Mouse (Mus musculus) erythroid progenitor cell, adult 5-6 weeks (primary cell): ENCODE results near the gene Tiam1. TPM values are rescaled to one million over a fixed set of nuclear protein-coding genes. Genes with fewer than 3 reads are reported as not detected.

Experiments used
- ATAC-seq: replicated peaks from 2 replicates; pipeline ENCODE4 v1.8.0; 2016; ENCODE audit warnings: moderate number of reproducible peaks, mild to moderate bottlenecking, moderate TSS enrichment, inconsistent platforms; ENCODE audit not compliant: poor library complexity, low FRiP score, severe bottlenecking
- total RNA-seq, 2 experiments: library from RNA; stranded (forward) in 1 of 2; stranded (reverse) in 1 of 2; fragments of 150-400 nt in 1 of 2; fragments of 186-747, 209-891 nt in 1 of 2; gene quantifications; 2 replicates each; pipeline versions ENCODE4 v1.2.3 to v1.2.4; 2015 to 2017; ENCODE audit warnings: low replicate concordance in 2 of 2

The Tiam1 gene
- total RNA-seq, 2 experiments from 2014 or later = 7.5 to 28.4 TPM

GRCm38 (mm10) chr16:89935398-89935797 lies 208.2 kb downstream of the Tiam1 start:
- ATAC-seq = no peak

GRCm38 (mm10) chr16:89934616-89935015 lies 209.0 kb downstream of the Tiam1 start:
- ATAC-seq = no peak

- ATAC-seq = no peak
Observed at GRCm38 (mm10) chr16:89933976-89934375, 209.6 kb downstream of the Tiam1 start.

GRCm38 (mm10) chr16:89928611-89929010 lies 215.0 kb downstream of the Tiam1 start:
- no peak for ATAC-seq

GRCm38 (mm10) chr16:89924249-89924890 lies 219.2 kb downstream of the Tiam1 start:
- ATAC-seq = no peak

DNA sequence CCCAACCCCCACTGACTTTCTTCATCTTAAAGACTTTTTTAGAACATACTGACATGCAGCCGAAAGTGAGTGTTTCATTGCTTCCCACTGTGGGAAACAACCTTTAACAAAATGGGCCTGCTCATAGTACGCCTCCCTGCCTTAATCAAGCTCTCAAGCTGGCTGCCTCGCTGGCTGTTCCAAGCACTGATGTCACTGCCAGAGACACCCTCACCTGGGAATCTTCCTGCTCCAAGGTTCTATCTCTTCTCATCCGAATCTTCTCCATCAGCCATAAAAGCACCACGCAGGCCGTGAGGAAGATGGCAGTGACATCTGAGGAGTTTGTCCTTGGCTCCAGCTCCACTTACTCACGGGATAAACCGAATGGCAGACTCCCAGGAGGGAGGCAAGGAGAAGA lies 220.3 kb downstream of the Tiam1 start:
- ATAC-seq = no peak

- ATAC-seq = no peak
Observed at GRCm38 (mm10) chr16:89922458-89922857, 221.1 kb downstream of the Tiam1 start.

- ATAC-seq = no peak
Observed at GRCm38 (mm10) chr16:89921370-89921769, 222.2 kb downstream of the Tiam1 start.

- ATAC-seq = no peak
Observed at GRCm38 (mm10) chr16:89920417-89920816, 223.2 kb downstream of the Tiam1 start.

DNA sequence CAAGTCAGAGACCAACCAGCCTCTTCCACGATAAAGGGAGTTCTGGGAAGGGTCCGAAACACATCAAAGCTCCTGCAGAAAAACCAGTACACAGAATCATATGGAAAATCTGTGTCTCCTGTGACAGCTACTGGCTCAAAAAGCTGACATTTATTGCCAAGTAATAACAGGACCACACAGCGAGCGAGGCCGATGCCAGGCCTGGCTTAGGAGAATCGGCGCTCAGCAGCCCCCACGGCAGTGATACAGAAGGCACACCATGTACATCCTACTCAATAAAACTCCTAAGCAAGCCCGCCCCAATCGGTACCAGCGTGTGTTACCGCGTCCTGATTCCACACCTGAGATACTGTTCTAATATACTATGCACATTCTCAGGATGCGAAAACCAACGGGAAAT lies 226.2 kb downstream of the Tiam1 start:
- no peak for ATAC-seq

GRCm38 (mm10) chr16:89914946-89915345 lies 228.6 kb downstream of the Tiam1 start:
- no peak for ATAC-seq

GRCm38 (mm10) chr16:89912686-89913375 lies 230.7 kb downstream of the Tiam1 start:
- no peak for ATAC-seq

GRCm38 (mm10) chr16:89909393-89910068 lies 234.0 kb downstream of the Tiam1 start:
- ATAC-seq = no peak

DNA sequence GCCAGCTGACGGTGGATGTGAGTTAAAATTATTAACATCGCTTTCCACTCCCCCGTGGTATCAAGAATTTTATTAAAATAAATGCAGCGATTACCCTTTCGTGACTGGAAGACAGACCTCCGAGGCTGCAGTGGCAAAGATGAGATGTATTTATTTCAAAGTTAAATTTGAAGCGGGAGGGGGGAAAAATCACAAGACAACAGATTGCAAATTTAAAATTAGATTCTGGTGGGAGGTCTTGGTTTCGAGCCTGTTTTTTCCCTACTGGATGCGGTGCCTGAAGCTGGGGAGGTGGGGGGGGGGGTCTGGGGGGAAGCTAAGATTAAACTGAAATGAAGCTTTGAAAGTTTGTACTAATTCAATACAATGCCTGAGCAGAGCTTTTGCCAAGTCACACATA lies 235.9 kb downstream of the Tiam1 start:
- ATAC-seq = no peak

GRCm38 (mm10) chr16:89906909-89907308 lies 236.7 kb downstream of the Tiam1 start:
- ATAC-seq = no peak

GRCm38 (mm10) chr16:89905730-89906305 lies 237.8 kb downstream of the Tiam1 start:
- no peak for ATAC-seq

DNA sequence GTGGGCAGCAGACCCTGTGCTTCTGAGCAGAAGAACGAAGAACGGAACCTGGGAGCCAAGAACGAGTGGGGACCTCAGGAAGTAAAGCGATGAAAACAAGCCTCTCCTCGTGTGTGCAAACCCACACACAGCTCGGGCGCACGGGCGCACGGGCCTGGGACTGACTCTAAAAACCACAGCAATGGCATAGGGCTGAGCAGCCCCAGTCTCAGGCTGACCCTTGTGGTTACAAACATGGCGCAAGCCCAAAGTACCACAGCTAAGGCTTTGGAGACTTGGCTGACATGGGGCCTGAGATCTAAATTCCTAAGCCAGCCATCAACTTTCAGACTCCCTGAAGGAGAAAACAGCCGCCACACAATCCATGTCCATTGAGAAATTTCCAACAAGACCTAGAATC lies 239.4 kb downstream of the Tiam1 start:
- no peak for ATAC-seq

- ATAC-seq = no peak
Observed at GRCm38 (mm10) chr16:89902578-89903304, 240.8 kb downstream of the Tiam1 start.

GRCm38 (mm10) chr16:89900681-89901080 lies 242.9 kb downstream of the Tiam1 start:
- no peak for ATAC-seq

- ATAC-seq = no peak
Observed at GRCm38 (mm10) chr16:89899192-89899591, 244.4 kb downstream of the Tiam1 start.
